Mouse (Mus musculus) retina, embryonic 14.5 days (tissue): Measurements from ENCODE around the gene Tmem54.

Experiments used
- DNase-seq: peaks from one replicate; pipeline ENCODE4 v3.0.0-alpha.2; 2015; ENCODE audit warnings: low spot score

The Tmem54 gene

DNA sequence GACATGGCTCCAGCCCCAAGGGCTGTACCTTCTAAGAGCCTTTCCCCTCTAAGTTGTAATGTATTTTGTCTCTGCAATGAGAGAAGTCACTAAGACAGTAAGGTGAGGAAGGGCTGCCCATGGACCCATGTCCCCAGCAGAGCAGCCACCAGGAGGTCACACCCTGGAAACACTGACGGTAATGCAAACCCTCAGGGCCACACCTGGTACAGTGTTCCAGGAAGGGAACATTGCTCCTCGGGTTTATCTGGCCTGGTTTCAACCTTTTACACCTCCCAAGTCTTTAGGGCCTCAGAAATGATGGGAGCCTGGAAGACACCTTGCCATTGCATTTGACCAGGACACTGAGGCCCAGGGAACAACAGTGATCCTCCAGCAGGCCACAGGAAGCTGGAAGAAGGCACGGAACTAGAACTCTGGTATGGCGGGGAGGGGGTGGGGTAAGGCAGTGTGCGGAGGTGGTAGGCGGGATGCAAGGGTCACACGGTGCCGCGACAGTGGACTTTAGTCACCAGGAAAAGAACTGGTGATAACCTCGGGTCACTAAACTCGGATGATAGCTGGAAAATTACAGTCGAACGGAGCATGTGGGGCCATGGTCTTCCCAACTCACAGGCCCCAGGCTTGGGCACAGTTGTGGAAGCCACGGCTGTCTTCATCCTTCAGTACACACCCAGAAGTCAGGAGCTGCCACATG is 3.1 kb upstream of the Tmem54 start:
- no peak for DNase-seq

- DNase-seq = no peak
These were observed 725 bp downstream of the Tmem54 start for GRCm38 (mm10) chr4:129106073-129106472.

DNA sequence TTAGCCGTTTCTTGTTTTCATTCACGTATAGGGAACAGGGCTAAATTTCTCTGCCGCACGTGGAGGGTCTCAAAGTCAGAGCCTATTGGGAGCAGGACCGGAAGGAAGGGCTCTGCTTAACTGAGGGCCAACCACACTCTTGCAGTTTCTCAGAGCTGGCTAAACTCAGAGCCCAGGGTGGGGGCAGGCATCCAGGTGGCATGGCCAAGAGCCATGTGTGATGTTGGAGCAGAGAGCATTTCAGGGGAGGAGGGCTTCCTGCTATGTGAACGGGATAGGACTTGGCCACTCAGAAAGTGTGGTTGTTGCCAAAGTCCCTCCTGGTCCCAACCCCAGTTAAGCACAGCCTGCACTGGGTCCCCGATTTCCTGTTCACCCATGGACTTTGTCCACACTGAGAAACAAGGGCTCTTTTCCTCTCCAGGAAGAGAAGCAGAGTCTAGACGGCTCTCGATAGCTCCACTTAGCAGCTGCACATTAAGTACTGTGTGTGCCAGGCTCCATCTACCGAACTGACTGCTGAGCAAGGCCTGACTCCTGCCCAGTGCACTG is 2.1 kb downstream of the Tmem54 start:
- no peak for DNase-seq

- DNase-seq = no peak
These were observed 3.3 kb downstream of the Tmem54 start for GRCm38 (mm10) chr4:129108624-129109023.

GRCm38 (mm10) chr4:129110804-129111203 is 5.5 kb downstream of the Tmem54 start:
- DNase-seq = no peak

GRCm38 (mm10) chr4:129111350-129111749 is 6.0 kb downstream of the Tmem54 start:
- DNase-seq = peak; percentile 25

DNA sequence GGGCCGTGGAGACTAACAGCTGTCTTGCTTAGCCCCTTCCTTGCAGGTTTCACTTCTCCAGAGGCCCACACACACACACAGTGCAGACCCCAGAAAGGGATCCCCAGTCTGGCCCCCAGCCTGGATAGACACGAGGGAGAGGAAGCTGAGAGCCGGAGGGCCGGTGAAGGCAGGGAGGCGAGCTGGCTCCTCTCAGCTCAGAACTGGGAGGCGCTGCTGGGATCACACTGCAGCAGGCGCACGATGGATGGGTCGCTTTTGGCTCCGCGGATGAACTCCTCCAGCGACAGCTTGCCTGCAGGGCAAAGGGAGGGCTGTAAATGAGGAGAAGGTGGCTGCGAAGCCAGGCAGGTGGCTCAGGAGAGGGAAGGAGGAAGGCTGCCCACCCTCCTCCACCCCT is 6.9 kb downstream of the Tmem54 start:
- DNase-seq = no peak

DNA sequence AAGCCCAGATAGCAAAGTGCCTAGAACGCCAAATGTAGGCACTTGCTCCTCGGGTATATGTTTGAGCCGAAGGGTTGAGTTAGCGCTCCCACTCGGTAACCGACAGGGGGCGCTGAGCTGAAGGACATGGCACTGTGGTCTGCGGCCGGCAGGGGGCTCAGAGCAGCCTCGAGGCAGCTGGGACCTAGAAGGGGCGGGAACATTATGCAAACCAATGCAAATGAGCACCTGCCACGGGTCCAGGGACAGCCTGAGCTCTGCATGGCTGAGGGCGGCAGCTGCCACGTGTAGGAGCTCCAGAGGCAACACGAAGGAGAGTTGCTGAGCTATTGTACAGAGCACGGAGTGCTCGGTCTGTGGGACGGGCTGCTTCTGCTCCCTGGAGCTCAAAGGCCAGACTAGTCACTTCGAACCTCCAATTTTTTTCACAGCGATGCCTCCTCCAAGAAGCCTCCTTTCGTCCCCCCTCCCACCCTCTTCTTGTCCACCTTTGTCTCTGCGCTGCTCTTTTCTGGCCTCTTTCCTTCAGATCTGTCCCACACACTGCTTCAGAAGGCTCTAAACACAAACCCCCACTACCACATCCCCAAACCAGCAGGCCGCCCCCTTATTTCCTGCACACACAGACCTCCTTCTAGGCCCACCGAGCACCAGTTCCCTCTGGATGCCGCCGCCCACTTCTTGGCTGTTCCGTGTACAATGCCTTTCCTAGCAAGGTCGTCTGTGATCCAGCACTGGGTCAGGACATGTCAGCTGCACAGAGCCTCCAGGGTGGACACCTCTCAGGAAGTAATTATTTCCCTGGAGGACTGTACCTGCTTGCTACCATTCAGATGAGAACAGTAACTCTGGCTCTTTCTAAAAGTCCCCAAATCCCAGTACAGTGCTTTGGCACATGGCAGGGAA is 8.0 kb downstream of the Tmem54 start:
- DNase-seq = peak; percentile 93

GRCm38 (mm10) chr4:129116703-129117102 is 11.4 kb downstream of the Tmem54 start:
- DNase-seq = no peak

DNA sequence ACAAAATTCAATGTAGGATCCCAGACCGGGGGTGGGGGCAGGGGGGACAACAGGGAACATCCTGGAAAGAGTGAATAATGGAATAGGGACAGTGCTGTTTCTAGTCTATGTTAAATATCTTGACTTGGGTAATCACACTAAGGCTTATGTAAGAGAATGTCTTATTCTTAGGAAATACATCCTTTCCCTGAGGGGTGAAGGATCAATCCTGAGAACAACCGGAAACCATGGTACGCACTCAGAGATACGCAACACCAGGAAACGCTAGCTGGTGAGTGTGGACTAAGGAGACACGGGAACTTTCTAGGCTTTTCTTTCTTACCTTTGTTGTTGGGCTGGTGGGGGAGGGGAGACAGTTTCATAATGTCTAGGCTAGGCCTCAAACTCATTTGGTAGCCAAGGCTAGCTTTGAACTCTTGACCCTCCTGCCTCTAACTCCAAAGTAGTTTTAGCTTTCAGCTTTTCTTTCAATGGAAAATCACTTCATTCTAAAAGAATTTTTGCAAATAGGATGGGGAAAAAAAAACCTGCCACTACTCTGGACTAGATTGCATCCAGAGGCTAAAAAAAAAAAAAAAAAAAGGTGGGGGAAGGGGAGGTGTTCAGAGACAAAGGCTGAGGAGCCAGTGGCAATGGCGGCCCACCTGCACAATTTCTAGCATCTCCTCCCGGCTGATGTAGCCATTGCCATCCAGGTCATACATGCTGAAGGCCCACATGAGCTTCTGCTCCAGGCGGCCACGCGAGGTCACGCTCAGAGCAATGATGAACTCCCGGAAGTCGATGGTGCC is 12.6 kb downstream of the Tmem54 start:
- DNase-seq = no peak

- DNase-seq = no peak
These were observed 14.4 kb downstream of the Tmem54 start for GRCm38 (mm10) chr4:129119708-129120107.

GRCm38 (mm10) chr4:129120520-129121445 is 15.4 kb downstream of the Tmem54 start:
- DNase-seq = peak; percentile 78

DNA sequence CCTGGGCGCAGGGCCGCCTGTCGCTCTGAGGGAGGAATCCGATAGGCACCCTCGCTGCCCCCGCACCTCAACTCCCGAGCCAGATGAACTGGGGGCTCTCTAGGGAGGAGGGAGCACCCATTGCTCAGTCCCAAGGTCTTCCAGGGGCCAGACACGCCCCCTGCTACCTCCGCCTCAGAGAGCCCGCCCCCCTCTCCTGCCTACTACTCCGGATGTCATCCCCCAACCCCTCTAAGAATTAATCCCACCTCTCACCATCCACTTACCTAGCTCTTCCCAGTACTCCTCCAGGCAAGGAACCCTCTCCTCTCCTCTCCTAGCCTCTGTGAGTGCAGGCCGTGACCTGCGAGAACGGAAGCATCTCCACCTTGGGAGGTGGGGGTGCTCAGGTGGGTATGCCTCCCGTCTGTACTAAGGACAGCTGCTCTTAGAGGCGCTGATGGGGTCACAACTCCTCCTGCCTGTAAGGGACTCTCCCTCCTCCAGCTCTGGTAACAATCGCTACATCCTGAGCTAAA is 16.3 kb downstream of the Tmem54 start, which contains the start of gene Hpca:
Hpca (minus strand) TSS at position 468 of the 518 bp plus-strand sequence.
- DNase-seq = no peak

- no peak for DNase-seq
These were observed 16.8 kb downstream of the Tmem54 start for GRCm38 (mm10) chr4:129122107-129122506.

DNA sequence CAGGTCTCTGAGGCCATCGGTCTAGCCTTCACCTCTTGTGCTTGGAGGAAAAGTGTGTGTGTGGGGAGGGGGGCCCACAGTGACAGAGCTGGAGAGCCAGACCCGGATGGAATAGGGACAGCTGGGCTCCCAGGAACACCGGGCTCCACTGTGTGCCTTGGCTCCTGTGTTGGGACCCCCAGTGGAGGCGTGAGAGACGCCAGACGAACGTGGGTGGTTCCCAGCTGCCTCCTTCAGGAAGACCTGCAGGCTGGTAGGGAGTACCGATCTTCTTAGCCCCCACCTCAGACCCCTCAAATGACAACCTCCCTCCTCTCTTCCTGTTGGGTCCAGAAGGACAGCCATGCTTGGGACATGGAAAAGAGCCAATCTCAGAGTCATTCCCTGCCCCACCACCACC is 17.4 kb downstream of the Tmem54 start:
- no peak for DNase-seq

DNA sequence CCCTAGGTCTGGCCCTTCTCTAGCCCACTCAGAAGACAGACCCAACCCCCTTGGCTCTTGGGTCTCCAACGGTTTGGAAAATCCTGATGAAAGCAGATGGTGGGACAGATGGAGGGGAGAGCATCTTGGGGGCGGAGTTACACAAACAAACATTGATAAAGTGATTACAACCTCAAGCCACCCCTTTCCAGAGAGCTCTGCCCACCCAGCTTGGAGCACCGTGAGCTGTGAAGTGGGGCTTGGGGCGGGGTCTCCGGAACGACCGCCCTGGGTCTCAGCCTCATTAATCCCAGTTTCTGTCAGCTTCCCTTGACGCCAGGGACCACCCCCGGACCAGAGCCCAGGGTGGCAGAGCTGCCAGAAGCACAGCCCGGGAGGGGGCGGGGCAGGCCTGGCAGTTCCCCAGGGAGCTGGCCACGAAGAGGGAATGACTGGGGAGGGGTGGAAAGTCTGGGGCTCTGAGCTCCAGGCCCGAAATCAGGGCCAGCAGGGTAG is 19.4 kb downstream of the Tmem54 start:
- peak; percentile 73 for DNase-seq

GRCm38 (mm10) chr4:129125736-129126451 is 20.5 kb downstream of the Tmem54 start:
- peak; percentile 64 for DNase-seq

DNA sequence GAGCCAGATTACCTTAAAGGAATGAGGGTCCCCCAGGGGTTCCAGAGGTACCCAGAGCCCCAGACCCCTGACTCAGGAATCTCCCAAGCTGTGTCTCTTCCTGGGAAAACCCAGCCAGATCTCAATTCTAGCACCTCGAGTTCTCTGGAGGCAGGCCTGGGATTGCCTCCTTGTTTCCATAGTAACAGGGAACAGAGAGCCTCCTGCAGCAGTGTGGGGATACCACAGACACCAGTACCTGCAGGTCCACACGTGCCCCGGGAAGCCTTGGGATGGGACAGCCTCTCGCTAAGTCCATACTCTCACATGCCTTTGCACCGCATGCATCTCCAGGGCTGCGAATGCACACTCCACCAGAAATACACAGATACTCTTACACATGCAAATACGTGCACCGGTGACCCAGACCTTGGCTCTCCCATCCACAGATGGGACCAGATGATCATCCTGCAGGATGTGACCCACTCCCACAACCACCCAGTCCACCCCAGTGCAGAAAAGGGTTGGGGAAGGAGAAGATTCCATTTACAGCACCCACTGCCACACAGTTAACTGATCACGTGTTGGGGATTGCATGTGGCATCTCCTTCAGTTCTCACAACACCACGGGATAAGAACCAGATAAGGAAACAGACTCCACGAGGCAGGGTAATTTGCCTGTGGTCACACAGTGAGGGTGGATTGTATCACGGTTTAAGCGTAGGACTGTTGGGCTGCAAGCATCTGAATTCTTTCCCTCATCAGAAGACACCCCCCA is 23.4 kb downstream of the Tmem54 start:
- no peak for DNase-seq

GRCm38 (mm10) chr4:129129387-129129786 is 24.0 kb downstream of the Tmem54 start:
- DNase-seq = no peak
